Mouse (Mus musculus) bone marrow, adult 2 months (tissue): ENCODE results near the gene Gngt1. TPM values are rescaled to one million over a fixed set of nuclear protein-coding genes. Genes with fewer than 3 reads are reported as not detected.

Experiments
- H3K27ac ChIP-seq: fragments of 200-500 bp; 2 replicates; pipeline ENCODE4 v1.5.1; 2012; ENCODE audit warnings: low read depth, mild to moderate bottlenecking, control low read depth, inconsistent platforms, low read length; ENCODE audit not compliant: control insufficient read depth, poor library complexity, insufficient read depth
- H3K4me1 ChIP-seq: fragments of 200-500 bp; 2 replicates; pipeline ENCODE4 v1.6.1; 2011; ENCODE audit warnings: low read length; ENCODE audit not compliant: control insufficient read depth, insufficient read depth
- H3K4me3 ChIP-seq: fragments of 200-500 bp; replicated peaks from 2 replicates; pipeline ENCODE3; 2011; ENCODE audit warnings: mild to moderate bottlenecking, low read depth, low read length, control low read depth; ENCODE audit not compliant: control insufficient read depth
- CTCF ChIP-seq: fragments of 200-500 bp; IDR thresholded peaks from 2 replicates; pipeline ENCODE4 v1.5.1; 2011; ENCODE audit warnings: low read length, control low read depth; ENCODE audit not compliant: control insufficient read depth, insufficient read depth
- POLR2A ChIP-seq: fragments of 200-500 bp; IDR thresholded peaks from 2 replicates; pipeline ENCODE4 v1.6.1; 2011; ENCODE audit warnings: low read depth, mild to moderate bottlenecking, control low read depth, low read length, borderline replicate concordance; ENCODE audit not compliant: control insufficient read depth
- WGBS: fragments of 180-500 bp; shearing (Covaris S2); methylation state at CpG from one replicate; pipeline ENCODE4 v1.1.7; 2018; 5-methylcytosine and 5-hydroxymethylcytosine counted together
- polyA plus RNA-seq: library from polyadenylated mRNA; stranded (reverse); fragments of >200 nt; gene quantifications from 2 replicates; pipeline ENCODE4 v1.2.4, GENCODE M21; 2011; ENCODE audit warnings: low replicate concordance; ENCODE audit not compliant: missing spikeins, insufficient read depth, insufficient read length

The Gngt1 gene
- polyA plus RNA-seq, 1 experiment, result not detected

DNA sequence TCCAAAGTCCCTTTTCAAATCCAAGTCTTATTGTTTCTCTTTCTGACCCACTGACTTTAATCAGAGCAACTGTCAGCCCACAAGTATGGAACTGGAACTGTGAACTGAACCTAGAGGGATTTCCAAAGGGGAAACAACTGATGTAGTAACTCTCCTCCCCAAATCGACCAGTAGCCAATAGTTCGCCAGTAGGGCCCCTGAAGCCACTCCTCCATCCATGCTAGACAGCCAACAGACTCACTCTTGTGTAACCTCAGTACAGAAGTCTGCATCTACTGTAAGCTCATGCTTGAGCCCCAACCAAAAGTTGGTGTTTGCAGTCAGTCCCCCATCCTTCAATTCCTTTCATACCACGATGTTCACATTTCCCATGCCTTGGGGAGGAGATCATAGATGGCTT is 7.1 kb downstream of the Gngt1 start:
- TF ChIP-seq CTCF, result no peak
- TF ChIP-seq POLR2A, result no peak
- no peak overlapping the region for H3K27ac ChIP-seq
- H3K4me3 ChIP-seq, result no peak overlapping the region
- 51% methylated on average over 3 of the region's 3 CpGs for WGBS
- no peaks in the 10 kb centered on the region for H3K4me1 ChIP-seq

DNA sequence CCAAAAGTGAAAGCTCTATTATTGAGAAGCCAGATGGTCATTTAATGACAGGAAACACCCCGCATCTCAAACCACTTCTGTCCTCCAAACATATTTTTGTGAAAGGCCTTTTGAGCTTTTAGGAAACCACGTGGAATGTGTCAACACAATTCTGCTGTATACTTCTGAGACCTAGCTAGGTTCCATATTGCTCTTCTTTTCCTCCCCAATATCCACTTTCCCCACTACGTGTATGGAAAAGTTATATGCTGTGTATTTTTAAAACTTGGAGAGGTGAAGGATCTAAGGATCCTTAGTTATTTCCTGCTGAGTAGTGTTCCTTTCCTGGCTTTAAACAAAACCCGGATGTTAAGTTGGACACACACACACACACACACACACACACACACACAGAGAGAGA is 9.9 kb downstream of the Gngt1 start:
- TF ChIP-seq CTCF, result no peak
- TF ChIP-seq POLR2A, result no peak
- no peak overlapping the region for H3K27ac ChIP-seq
- no peak overlapping the region for H3K4me3 ChIP-seq
- no peaks in the 10 kb centered on the region for H3K4me1 ChIP-seq
- WGBS, result 3% methylated on average over 4 of the region's 4 CpGs

DNA sequence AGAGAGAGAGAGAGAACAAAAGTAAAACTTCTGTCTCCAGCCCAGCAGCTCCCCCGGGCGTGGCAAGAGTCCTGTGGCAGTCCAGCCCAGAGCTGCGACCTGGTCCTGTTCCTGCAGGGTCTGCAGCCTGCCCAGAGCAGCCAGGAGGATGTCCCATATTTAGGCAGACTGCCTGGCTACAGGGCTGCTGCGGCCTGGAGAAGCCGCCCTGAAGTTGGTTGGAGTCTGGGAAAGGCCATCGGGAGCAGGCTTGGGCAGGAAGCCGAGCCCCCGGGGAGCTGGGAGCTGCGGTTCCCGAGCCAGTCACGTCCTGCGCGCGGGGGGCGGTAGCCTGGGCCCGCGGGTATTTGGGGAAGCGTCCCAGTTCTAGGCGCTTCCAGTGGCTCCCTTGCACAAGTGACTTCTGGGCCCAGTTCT is 10.3 kb downstream of the Gngt1 start, which contains the start of gene Gng11:
Gene Gng11 (plus strand): TSS at position 15 of the 417 bp plus-strand sequence.
- Histone ChIP-seq H3K27ac (peak within 1 kb of the TSS; percentile 18), H3K4me3 (peak within 1 kb of the TSS; percentile 42)

DNA sequence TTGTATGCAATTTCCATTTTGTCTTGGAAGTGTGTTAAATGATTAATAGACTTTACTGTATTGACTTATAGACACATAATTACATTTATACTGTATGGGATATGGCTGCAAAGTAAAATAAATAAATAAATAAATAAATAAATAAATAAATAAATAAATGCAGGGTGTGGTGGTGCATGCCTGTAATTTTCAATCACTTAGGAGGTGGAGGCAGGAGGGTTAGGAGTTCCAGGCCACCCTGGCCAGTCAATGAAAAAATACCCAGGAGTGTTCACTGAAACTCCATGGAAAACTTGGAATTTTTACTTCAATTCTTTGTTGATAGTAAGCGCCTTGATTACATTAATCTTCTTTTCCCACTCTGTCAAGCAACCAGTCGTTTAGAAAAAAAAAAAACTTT is 11.2 kb downstream of the Gngt1 start:
- Histone ChIP-seq H3K27ac (no peak overlapping the region), H3K4me1 (no peaks in the 10 kb centered on the region), H3K4me3 (no peak overlapping the region)
- no peak for TF ChIP-seq POLR2A
- TF ChIP-seq CTCF, result no peak
- WGBS, result 54% methylated on average over 2 of the region's 2 CpGs

More for the DNA sequence above, 10.3 kb downstream of the Gngt1 start, which contains the start of gene Gng11:
- TF ChIP-seq POLR2A (no peak), CTCF (no peak)
- H3K4me1 ChIP-seq, result no peaks in the 10 kb centered on the region
- 2% methylated on average over 19 of the region's 19 CpGs for WGBS

DNA sequence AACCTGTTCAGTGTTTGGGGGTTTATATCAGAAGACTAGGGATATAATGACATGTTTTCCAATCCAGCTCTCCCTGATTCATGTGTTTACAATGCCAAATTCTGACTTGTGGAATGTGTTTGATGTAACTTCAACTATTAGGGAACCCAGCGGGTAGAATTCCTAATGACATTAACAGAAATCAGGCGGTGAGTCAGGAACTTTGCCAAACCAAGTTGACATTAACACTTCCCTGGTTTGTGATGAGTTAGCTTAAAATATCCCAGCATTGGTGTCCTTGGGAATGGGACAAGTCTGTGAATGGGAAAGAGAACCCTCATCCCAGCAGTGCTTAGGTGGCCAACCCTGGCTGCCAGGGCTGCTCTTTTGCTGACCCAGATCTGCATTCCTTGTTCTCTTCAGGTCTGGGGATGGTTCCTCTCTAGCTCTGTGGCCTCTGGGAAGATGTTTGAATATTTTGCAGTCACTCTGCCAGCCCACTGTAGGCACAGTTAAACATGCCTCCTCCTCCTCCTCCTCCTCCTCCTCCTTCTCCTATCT is 15.0 kb downstream of the Gngt1 start:
- 85% methylated on average over 2 of the region's 2 CpGs for WGBS
- H3K4me3 ChIP-seq, result no peak overlapping the region
- TF ChIP-seq CTCF (no peak), POLR2A (no peak)
- H3K27ac ChIP-seq, result no peak overlapping the region
- H3K4me1 ChIP-seq, result no peaks in the 10 kb centered on the region

DNA sequence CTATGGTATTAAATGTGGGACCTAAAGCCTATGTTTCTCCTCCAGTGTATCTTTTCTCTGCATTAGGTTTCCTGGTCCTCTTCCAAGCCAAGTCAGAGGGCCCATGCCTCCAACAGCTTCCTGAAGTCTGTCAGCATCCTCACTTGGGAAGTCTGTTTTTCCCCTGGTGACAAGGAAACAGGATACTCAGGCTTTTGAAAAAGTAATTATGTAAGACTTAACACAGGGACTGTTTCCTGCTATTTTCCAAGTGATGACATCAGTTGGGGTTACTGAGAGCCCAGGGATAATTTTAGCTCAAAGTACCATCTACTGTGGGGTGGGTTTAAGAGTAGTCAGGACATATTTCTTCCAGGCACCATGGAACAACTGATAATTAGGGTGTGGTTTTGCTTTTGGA is 16.0 kb downstream of the Gngt1 start:
- no peaks in the 10 kb centered on the region for H3K4me1 ChIP-seq
- no peak for TF ChIP-seq POLR2A
- TF ChIP-seq CTCF, result no peak
- H3K27ac ChIP-seq, result no peak overlapping the region
- no peak overlapping the region for H3K4me3 ChIP-seq

DNA sequence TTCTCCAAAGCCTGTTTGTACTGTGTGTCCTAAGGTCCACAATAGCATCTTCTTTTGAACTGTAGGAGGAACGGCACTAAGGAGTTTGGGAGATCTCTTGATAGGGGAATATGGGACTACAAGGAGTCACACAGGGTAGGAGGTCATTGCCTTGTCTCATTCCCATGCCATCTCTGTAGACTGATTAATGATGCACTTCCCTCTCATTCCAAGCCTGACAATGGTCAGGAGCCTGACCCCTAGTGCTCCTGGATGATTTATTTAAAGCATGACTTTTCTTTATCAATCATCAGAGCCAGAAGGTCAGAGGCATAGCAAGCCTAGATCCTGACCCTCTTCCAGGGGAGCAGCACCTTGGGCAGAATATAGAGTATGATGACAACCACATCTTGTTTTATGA is 29.1 kb downstream of the Gngt1 start:
- no peak overlapping the region for H3K27ac ChIP-seq
- 87% methylated on average over 1 of the region's 1 CpGs for WGBS
- no peaks in the 10 kb centered on the region for H3K4me1 ChIP-seq
- TF ChIP-seq POLR2A (no peak), CTCF (no peak)
- no peak overlapping the region for H3K4me3 ChIP-seq

DNA sequence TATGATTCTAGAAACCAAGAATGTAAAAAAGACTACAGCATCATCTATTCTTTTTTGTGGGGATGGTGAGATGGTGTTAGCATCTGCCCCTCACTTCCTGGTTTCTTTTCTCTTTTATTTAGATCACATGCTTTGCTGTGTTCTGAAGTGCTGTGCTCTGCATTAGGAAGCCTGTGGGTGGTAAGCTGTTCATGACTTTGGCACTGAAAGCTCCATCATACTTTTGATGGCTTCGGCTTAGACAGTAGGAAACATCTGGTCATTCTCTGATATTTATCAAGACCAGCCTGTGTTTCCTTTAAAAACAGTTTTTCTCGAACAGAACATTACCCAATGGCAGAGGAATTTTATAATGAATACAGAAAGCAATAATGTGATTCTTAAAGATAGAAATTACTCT is 32.8 kb downstream of the Gngt1 start:
- Histone ChIP-seq H3K4me1 (no peaks in the 10 kb centered on the region), H3K4me3 (no peak overlapping the region), H3K27ac (no peak overlapping the region)
- WGBS, result 6% methylated on average over 2 of the region's 2 CpGs
- TF ChIP-seq CTCF (no peak), POLR2A (no peak)

DNA sequence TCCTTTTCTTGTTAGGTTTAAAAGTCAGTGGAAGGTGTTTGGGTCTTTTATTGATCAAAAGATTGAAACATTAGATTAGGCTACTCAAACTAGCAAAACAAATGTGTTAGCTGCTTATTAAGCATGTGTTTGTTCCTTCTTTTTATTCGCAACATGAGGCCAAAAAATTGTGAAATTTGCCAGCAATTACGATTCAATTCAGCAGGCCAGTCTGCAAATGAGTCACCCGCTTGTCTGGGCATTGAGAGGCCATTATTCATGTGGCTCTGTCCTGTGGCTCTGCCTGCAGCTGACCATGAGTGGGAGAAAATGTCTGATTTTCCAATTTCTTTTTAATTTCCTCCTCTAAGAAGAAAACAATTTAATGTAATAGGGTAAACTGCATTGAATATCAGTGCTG is 37.4 kb downstream of the Gngt1 start:
- TF ChIP-seq CTCF (no peak), POLR2A (no peak)
- no peak overlapping the region for H3K27ac ChIP-seq
- H3K4me3 ChIP-seq, result no peak overlapping the region
- 49% methylated on average over 3 of the region's 3 CpGs for WGBS
- H3K4me1 ChIP-seq, result no peaks in the 10 kb centered on the region
